ENCODE assay signal across 20 mouse cellular contexts in genomic region chr5:113727238-113727637, GRCm38 (mm10). TPM values are rescaled to one million over a fixed set of nuclear protein-coding genes. Genes with fewer than 3 reads are reported as not detected.
"Had no signal": no experiment of that assay in that cellular context is flagged by ENCODE, and none has a peak within 500 bp of the region (broad histone marks: within the 10 kb centered on the region; RNA-seq: fewer than 3 reads in every experiment).

No protein-coding gene starts in this region.

- H3K27ac ChIP-seq: layer of hippocampus, adult 2 months; limb, embryonic 12.5 days; liver, embryonic 13.5 days; lung, embryonic 15.5 days; macrophage; neural tube, embryonic 13.5 days had no signal

- H3K4me2 ChIP-seq: limb, embryonic 12.5 days; liver, embryonic 13.5 days; lung, embryonic 15.5 days; midbrain, embryonic 11.5 days; neural tube, embryonic 13.5 days had no signal

- DNase-seq: kidney, postnatal 10 days; kidney, postnatal 4 days; liver; liver, embryonic 13.5 days; liver, postnatal 0 days; lung, postnatal 14 days; retina, postnatal 1 day; right cerebral cortex, postnatal 4 days; spleen, adult 18-20 months; thymus, adult 18-20 months; thymus, postnatal 14 days had no signal

- ATAC-seq: liver, postnatal 0 days; midbrain, embryonic 16.5 days had no signal

- H3K4me1 ChIP-seq: liver, embryonic 13.5 days; lung, embryonic 15.5 days had no signal

- H3K4me3 ChIP-seq: layer of hippocampus, adult 2 months; limb, embryonic 12.5 days; liver, embryonic 13.5 days; lung, embryonic 15.5 days; megakaryocyte, embryonic 14.5 days; neural tube, embryonic 13.5 days had no signal

- H3K36me3 ChIP-seq: limb, embryonic 12.5 days; liver, embryonic 13.5 days; lung, embryonic 15.5 days; neural tube, embryonic 13.5 days had no signal

- H3K9ac ChIP-seq: limb, embryonic 12.5 days; liver, embryonic 13.5 days; liver, postnatal 0 days; lung, embryonic 15.5 days; neural tube, embryonic 13.5 days had no signal

- H3K27me3 ChIP-seq: lung, embryonic 15.5 days had no signal

- H3K9me3 ChIP-seq: limb, embryonic 12.5 days; liver, embryonic 13.5 days; lung, embryonic 15.5 days; neural tube, embryonic 13.5 days had no signal

RNA-seq across cellular contexts. Expression of gene 1700069L16Rik, which starts 2.7 kb away (rescaled TPM):
- polyA plus RNA-seq: limb, embryonic 12.5 days; liver, embryonic 13.5 days; liver, postnatal 0 days; lung, embryonic 15.5 days; macrophage; midbrain, embryonic 11.5 days; midbrain, embryonic 16.5 days; neural tube, embryonic 13.5 days; stomach, embryonic 14.5 days had no signal
